26 mouse cellular contexts compared by ENCODE assay signal in genomic region chr10:41401097-41401496, GRCm38 (mm10).
"Had no signal": no experiment of that assay in that cellular context is flagged by ENCODE, and none has a peak within 500 bp of the region (broad histone marks: within the 10 kb centered on the region; RNA-seq: fewer than 3 reads in every experiment).

No protein-coding gene starts in this region.

- H3K9me3 ChIP-seq: heart, embryonic 13.5 days; heart, embryonic 15.5 days; hindbrain, embryonic 13.5 days; hindbrain, embryonic 15.5 days; kidney, embryonic 15.5 days; limb, embryonic 10.5 days; limb, embryonic 12.5 days; liver, embryonic 13.5 days; liver, embryonic 15.5 days had no signal

- H3K36me3 ChIP-seq: heart, embryonic 13.5 days; heart, embryonic 15.5 days; hindbrain, embryonic 13.5 days; hindbrain, embryonic 15.5 days; kidney, embryonic 15.5 days; limb, embryonic 10.5 days; limb, embryonic 12.5 days; liver, embryonic 13.5 days; liver, embryonic 15.5 days had no signal

- H3K9ac ChIP-seq: heart, embryonic 13.5 days; heart, embryonic 15.5 days; hindbrain, embryonic 13.5 days; hindbrain, embryonic 15.5 days; kidney, embryonic 15.5 days; limb, embryonic 12.5 days; liver, embryonic 13.5 days; liver, embryonic 15.5 days had no signal

- H3K4me2 ChIP-seq: heart, embryonic 11.5 days; heart, embryonic 13.5 days; heart, embryonic 15.5 days; hindbrain, embryonic 13.5 days; hindbrain, embryonic 15.5 days; kidney, embryonic 15.5 days; limb, embryonic 12.5 days; liver, embryonic 11.5 days; liver, embryonic 13.5 days; liver, embryonic 15.5 days had no signal

- H3K4me3 ChIP-seq: heart, adult 2 months; heart, embryonic 13.5 days; heart, embryonic 15.5 days; hindbrain, embryonic 13.5 days; hindbrain, embryonic 15.5 days; kidney, embryonic 15.5 days; layer of hippocampus, adult 2 months; left cerebral cortex, adult 2 months; limb, embryonic 10.5 days; limb, embryonic 12.5 days; liver, embryonic 13.5 days; liver, embryonic 15.5 days had no signal

- H3K4me1 ChIP-seq: hindbrain, embryonic 13.5 days; hindbrain, embryonic 15.5 days; kidney, embryonic 15.5 days; limb, embryonic 10.5 days; limb, embryonic 12.5 days; liver, embryonic 13.5 days; liver, embryonic 15.5 days had no signal

- ATAC-seq: hindbrain, postnatal 0 days; intestine, embryonic 16.5 days had no signal

- DNase-seq: gastrocnemius, postnatal 14 days; gastrocnemius, postnatal 36 days; heart, adult 2 months; heart, postnatal 14 days; heart, postnatal 36 days; kidney, adult 11 months; kidney, adult 2 months; kidney, postnatal 25 days; kidney, postnatal 4 days; liver; liver, embryonic 13.5 days had no signal

- H3K27ac ChIP-seq: heart, adult 2 months; heart, embryonic 13.5 days; heart, embryonic 15.5 days; hindbrain, embryonic 13.5 days; hindbrain, embryonic 15.5 days; hindbrain, postnatal 0 days; kidney, embryonic 15.5 days; kidney, postnatal 0 days; layer of hippocampus, adult 2 months; left cerebral cortex, adult 2 months; limb, embryonic 10.5 days; limb, embryonic 12.5 days; liver, embryonic 13.5 days; liver, embryonic 15.5 days had no signal

- H3K27me3 ChIP-seq: heart, embryonic 13.5 days; heart, embryonic 15.5 days; hindbrain, embryonic 13.5 days; hindbrain, embryonic 15.5 days; kidney, embryonic 15.5 days; limb, embryonic 12.5 days; liver, embryonic 13.5 days; liver, embryonic 15.5 days had no signal
